Mouse (Mus musculus): Measurements from ENCODE around the gene Iars. TPM values are rescaled to one million over a fixed set of nuclear protein-coding genes. Genes with fewer than 3 reads are reported as not detected.

The Iars gene
- polyA plus RNA-seq (2012; rRNA removed) = 41.9 and 48.7 TPM in 2 replicates

GRCm38 (mm10) chr13:49681351-49682232, at the start of gene Iars:
Gene Iars, plus strand, starts transcription at chr13:49682100.
- peak; percentile 99 for DNase-seq (ENCODE audit: low read depth)
- TF ChIP-seq CTCF (IDR thresholded peaks at IDR 0.05; ENCODE audit: borderline replicate concordance, extremely low read depth, insufficient read depth, insufficient read length) (no peak), POLR2A (IDR thresholded peaks at IDR 0.05; ENCODE audit: borderline replicate concordance, extremely low read depth, insufficient read depth, insufficient read length, poor library complexity, severe bottlenecking) (peak; percentile 60; the same call in 1 of the 2 replicates)

GRCm38 (mm10) chr13:49639965-49640364, 41.9 kb upstream of the Iars start:
- no peak for DNase-seq (ENCODE audit: low read depth)
- no peak for TF ChIP-seq CTCF (IDR thresholded peaks at IDR 0.05; ENCODE audit: borderline replicate concordance, extremely low read depth, insufficient read depth, insufficient read length)
- TF ChIP-seq POLR2A (IDR thresholded peaks at IDR 0.05; ENCODE audit: borderline replicate concordance, extremely low read depth, insufficient read depth, insufficient read length, poor library complexity, severe bottlenecking) = no peak

GRCm38 (mm10) chr13:49642650-49643049, 39.2 kb upstream of the Iars start:
- TF ChIP-seq CTCF (IDR thresholded peaks at IDR 0.05; ENCODE audit: borderline replicate concordance, extremely low read depth, insufficient read depth, insufficient read length) (no peak), POLR2A (IDR thresholded peaks at IDR 0.05; ENCODE audit: borderline replicate concordance, extremely low read depth, insufficient read depth, insufficient read length, poor library complexity, severe bottlenecking) (no peak)
- no peak for DNase-seq (ENCODE audit: low read depth)

GRCm38 (mm10) chr13:49643669-49644362, 38.1 kb upstream of the Iars start:
- TF ChIP-seq CTCF (IDR thresholded peaks at IDR 0.05; ENCODE audit: borderline replicate concordance, extremely low read depth, insufficient read depth, insufficient read length) (no peak), POLR2A (IDR thresholded peaks at IDR 0.05; ENCODE audit: borderline replicate concordance, extremely low read depth, insufficient read depth, insufficient read length, poor library complexity, severe bottlenecking) (no peak)
- no peak for DNase-seq (ENCODE audit: low read depth)

- TF ChIP-seq POLR2A (IDR thresholded peaks at IDR 0.05; ENCODE audit: borderline replicate concordance, extremely low read depth, insufficient read depth, insufficient read length, poor library complexity, severe bottlenecking) (no peak), CTCF (IDR thresholded peaks at IDR 0.05; ENCODE audit: borderline replicate concordance, extremely low read depth, insufficient read depth, insufficient read length) (no peak)
- DNase-seq (ENCODE audit: low read depth) = peak; percentile 41
Observed at GRCm38 (mm10) chr13:49644731-49645529, 37.0 kb upstream of the Iars start.

- no peak for DNase-seq (ENCODE audit: low read depth)
- no peak for TF ChIP-seq CTCF (IDR thresholded peaks at IDR 0.05; ENCODE audit: borderline replicate concordance, extremely low read depth, insufficient read depth, insufficient read length)
- no peak for TF ChIP-seq POLR2A (IDR thresholded peaks at IDR 0.05; ENCODE audit: borderline replicate concordance, extremely low read depth, insufficient read depth, insufficient read length, poor library complexity, severe bottlenecking)
Observed at GRCm38 (mm10) chr13:49646019-49646418, 35.9 kb upstream of the Iars start.

- TF ChIP-seq POLR2A (IDR thresholded peaks at IDR 0.05; ENCODE audit: borderline replicate concordance, extremely low read depth, insufficient read depth, insufficient read length, poor library complexity, severe bottlenecking) (no peak), CTCF (IDR thresholded peaks at IDR 0.05; ENCODE audit: borderline replicate concordance, extremely low read depth, insufficient read depth, insufficient read length) (no peak)
- DNase-seq (ENCODE audit: low read depth) = no peak
Observed at GRCm38 (mm10) chr13:49651136-49651535, 30.8 kb upstream of the Iars start.

- no peak for TF ChIP-seq POLR2A (IDR thresholded peaks at IDR 0.05; ENCODE audit: borderline replicate concordance, extremely low read depth, insufficient read depth, insufficient read length, poor library complexity, severe bottlenecking)
- no peak for TF ChIP-seq CTCF (IDR thresholded peaks at IDR 0.05; ENCODE audit: borderline replicate concordance, extremely low read depth, insufficient read depth, insufficient read length)
- DNase-seq (ENCODE audit: low read depth) = peak; percentile 1
Observed at GRCm38 (mm10) chr13:49651781-49652351, 30.0 kb upstream of the Iars start.

- no peak for TF ChIP-seq CTCF (IDR thresholded peaks at IDR 0.05; ENCODE audit: borderline replicate concordance, extremely low read depth, insufficient read depth, insufficient read length)
- no peak for TF ChIP-seq POLR2A (IDR thresholded peaks at IDR 0.05; ENCODE audit: borderline replicate concordance, extremely low read depth, insufficient read depth, insufficient read length, poor library complexity, severe bottlenecking)
- peak; percentile 100 for DNase-seq (ENCODE audit: low read depth)
Observed at GRCm38 (mm10) chr13:49652481-49653179, 29.3 kb upstream of the Iars start, which contains the start of the genes Cenpp and Nol8. Gene Cenpp, minus strand, starts transcription at chr13:49652785. Gene Nol8, plus strand, starts transcription at chr13:49653078.

GRCm38 (mm10) chr13:49653180-49653541, 28.7 kb upstream of the Iars start:
- no peak for DNase-seq (ENCODE audit: low read depth)
- TF ChIP-seq CTCF (IDR thresholded peaks at IDR 0.05; ENCODE audit: borderline replicate concordance, extremely low read depth, insufficient read depth, insufficient read length) (no peak), POLR2A (IDR thresholded peaks at IDR 0.05; ENCODE audit: borderline replicate concordance, extremely low read depth, insufficient read depth, insufficient read length, poor library complexity, severe bottlenecking) (no peak)

Measured in brain, embryonic 14.5 days (tissue).